Mouse (Mus musculus): ENCODE data around the gene Hoxd3. TPM values are rescaled to one million over a fixed set of nuclear protein-coding genes. Genes with fewer than 3 reads are reported as not detected.

Hoxd3 gene
- polyA plus RNA-seq, 1 experiment from 2014 or later: not detected

GRCm38 (mm10) chr2:74685059-74685603 is 26.6 kb upstream of the Hoxd3 start:
- WGBS: 7% methylated on average over 4 of the region's 4 CpGs
- peaks cover 15% of the 10 kb centered on the region for H3K4me1 ChIP-seq (replicated peaks; ENCODE audit: control insufficient read depth, insufficient read depth, low read length)
- no peaks in the 10 kb centered on the region for H3K36me3 ChIP-seq (ENCODE audit: control insufficient read depth, insufficient read depth)

DNA sequence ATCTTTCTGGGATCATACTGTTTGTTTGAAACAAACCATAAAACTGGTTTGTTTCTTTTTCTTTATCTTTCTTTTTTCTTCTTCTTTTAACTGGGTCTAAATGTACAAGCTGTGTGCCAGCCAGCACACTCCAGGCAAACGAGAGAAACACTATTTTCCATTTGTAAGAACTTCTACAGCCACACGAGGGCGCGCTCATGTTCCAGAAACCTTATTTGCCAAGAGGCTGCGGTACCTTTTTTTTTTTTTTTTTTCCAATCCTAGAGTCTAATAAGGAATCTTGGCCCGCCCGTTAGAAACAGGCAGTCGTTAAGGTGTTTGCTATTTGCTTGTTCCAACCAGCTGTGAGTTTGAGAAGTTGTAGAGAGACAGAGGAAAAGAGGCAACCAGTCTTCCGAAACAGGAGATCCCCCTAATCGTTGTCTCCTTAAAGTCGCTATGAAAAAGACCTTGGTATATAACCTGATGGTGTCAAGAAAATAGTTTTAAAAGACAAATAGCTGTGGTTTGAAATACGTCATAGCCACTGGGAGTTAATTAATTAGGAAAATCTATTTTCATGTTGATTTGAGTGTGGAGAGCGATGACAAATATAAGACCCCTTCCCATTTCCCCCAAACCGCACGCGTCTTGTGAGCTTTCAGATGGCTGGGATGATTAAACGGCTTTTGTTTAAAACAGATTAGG is 25.3 kb upstream of the Hoxd3 start:
- no peak overlapping the region for H3K4me3 ChIP-seq (replicated peaks; ENCODE audit: low read length)
- WGBS: 7% methylated on average over 17 of the region's 17 CpGs
- H3K4me2 ChIP-seq (ENCODE audit: low read length): no peak overlapping the region
- peaks cover 78% of the 10 kb centered on the region for H3K27me3 ChIP-seq (replicated peaks; ENCODE audit: control insufficient read depth, insufficient read depth, low read length)
- no peak overlapping the region for H3K27ac ChIP-seq (ENCODE audit: low read length)
- no peak for ATAC-seq
- H3K9me3 ChIP-seq (ENCODE audit: control insufficient read depth, low read length): no peaks in the 10 kb centered on the region
- H3K36me3 ChIP-seq (ENCODE audit: control insufficient read depth, insufficient read depth): no peaks in the 10 kb centered on the region
- peaks cover 15% of the 10 kb centered on the region for H3K4me1 ChIP-seq (replicated peaks; ENCODE audit: control insufficient read depth, insufficient read depth, low read length)
- H3K9ac ChIP-seq (replicated peaks; ENCODE audit: low read depth, low read length): no peak overlapping the region

More at GRCm38 (mm10) chr2:74685059-74685603, 26.6 kb upstream of the Hoxd3 start:
- Histone ChIP-seq H3K4me3 (replicated peaks; ENCODE audit: low read length) (no peak overlapping the region), H3K4me2 (ENCODE audit: low read length) (no peak overlapping the region), H3K27me3 (replicated peaks; ENCODE audit: control insufficient read depth, insufficient read depth, low read length) (peaks cover 86% of the 10 kb centered on the region), H3K9ac (replicated peaks; ENCODE audit: low read depth, low read length) (no peak overlapping the region), H3K27ac (ENCODE audit: low read length) (no peak overlapping the region), H3K9me3 (ENCODE audit: control insufficient read depth, low read length) (no peaks in the 10 kb centered on the region)
- ATAC-seq: no peak

DNA sequence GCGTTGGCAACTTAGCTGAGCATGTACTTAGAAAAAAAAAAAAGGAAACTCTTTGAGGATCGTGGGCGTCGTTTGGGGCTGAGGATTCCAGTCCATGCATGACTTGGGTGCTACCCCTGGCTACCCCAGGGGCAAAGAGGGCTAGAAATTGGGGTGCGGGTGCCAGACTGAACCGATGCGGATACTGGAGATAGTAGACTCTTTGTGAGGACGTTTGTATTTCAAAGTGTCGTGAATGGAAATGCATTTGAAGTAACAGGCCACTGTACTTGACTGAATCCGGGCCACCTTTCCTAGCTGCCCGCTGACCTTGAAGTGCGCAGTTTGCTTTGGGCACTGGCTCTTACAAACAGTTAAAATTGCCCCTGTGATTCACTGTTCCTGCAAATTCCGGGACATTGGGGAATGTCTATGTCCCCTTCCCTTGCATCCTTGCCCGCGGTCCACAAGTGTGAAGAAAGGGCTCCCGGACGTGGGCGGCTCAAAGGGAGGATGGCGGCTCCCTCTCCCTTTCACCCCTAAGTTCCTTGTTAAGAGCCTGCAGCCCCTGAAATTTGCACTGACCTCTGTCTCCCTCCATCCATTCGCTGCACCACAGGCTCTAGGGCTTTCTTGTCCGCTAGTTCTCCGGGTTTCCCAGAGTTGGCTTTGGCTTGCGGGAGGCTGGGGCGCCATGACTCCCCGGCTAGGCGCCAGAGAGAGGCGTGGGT is 24.6 kb upstream of the Hoxd3 start:
- no peak for ATAC-seq
- WGBS: 2% methylated on average over 27 of the region's 27 CpGs
- H3K4me3 ChIP-seq (replicated peaks; ENCODE audit: low read length): no peak overlapping the region

DNA sequence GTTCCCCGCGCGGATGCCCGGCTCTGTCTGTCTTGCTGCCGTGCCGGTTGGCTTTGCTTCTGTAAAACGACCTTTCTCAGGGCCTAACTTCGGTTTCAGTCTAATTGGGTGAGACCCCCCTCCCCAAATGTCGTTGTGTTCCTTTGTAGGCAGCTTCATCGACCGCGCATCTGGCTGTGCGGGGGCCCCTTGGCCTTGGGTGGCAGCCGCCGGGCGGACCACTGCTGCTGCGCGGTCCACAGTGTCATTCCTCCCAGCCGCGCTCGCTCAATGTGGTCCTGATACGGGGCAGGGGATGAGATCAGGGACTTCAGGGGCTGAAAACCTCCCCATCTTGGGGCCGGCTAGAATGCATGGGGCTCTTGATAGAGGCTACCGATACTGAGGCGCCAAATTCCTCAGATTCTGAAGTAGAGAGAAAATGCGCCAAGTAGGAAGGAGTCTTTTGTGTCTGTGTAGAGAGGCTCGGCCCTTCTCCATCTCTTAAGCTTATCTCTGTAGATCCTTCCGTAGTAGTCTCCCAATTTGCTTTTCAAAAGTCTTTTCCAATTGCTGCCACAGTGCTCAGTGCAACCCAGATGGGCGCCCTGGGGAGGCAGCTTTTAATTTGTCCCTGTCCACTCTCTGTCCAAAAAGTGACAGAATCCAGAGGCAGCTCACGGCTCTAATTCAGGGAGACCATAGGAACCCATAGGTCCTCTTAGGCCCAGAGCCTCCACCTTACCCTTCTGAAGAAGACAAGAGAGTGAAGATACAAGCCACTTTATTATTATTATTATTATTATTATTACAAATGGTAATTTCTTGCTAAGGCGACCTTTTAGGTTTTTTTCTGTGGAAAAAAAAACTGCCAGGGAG is 23.8 kb upstream of the Hoxd3 start:
- H3K9ac ChIP-seq (replicated peaks; ENCODE audit: low read depth, low read length): no peak overlapping the region
- H3K27me3 ChIP-seq (replicated peaks; ENCODE audit: control insufficient read depth, insufficient read depth, low read length): peaks cover 78% of the 10 kb centered on the region
- no peak overlapping the region for H3K4me3 ChIP-seq (replicated peaks; ENCODE audit: low read length)
- no peaks in the 10 kb centered on the region for H3K9me3 ChIP-seq (ENCODE audit: control insufficient read depth, low read length)
- no peaks in the 10 kb centered on the region for H3K36me3 ChIP-seq (ENCODE audit: control insufficient read depth, insufficient read depth)
- no peak for ATAC-seq
- H3K27ac ChIP-seq (ENCODE audit: low read length): no peak overlapping the region
- no peak overlapping the region for H3K4me2 ChIP-seq (ENCODE audit: low read length)
- WGBS: under 1% methylated on average over 31 of the region's 31 CpGs
- peaks cover 3% of the 10 kb centered on the region for H3K4me1 ChIP-seq (replicated peaks; ENCODE audit: control insufficient read depth, insufficient read depth, low read length)

More for the DNA sequence above, 24.6 kb upstream of the Hoxd3 start:
- peaks cover 78% of the 10 kb centered on the region for H3K27me3 ChIP-seq (replicated peaks; ENCODE audit: control insufficient read depth, insufficient read depth, low read length)
- H3K9me3 ChIP-seq (ENCODE audit: control insufficient read depth, low read length): no peaks in the 10 kb centered on the region
- H3K4me1 ChIP-seq (replicated peaks; ENCODE audit: control insufficient read depth, insufficient read depth, low read length): peaks cover 11% of the 10 kb centered on the region
- no peak overlapping the region for H3K4me2 ChIP-seq (ENCODE audit: low read length)
- no peak overlapping the region for H3K9ac ChIP-seq (replicated peaks; ENCODE audit: low read depth, low read length)
- no peak overlapping the region for H3K27ac ChIP-seq (ENCODE audit: low read length)
- no peaks in the 10 kb centered on the region for H3K36me3 ChIP-seq (ENCODE audit: control insufficient read depth, insufficient read depth)

DNA sequence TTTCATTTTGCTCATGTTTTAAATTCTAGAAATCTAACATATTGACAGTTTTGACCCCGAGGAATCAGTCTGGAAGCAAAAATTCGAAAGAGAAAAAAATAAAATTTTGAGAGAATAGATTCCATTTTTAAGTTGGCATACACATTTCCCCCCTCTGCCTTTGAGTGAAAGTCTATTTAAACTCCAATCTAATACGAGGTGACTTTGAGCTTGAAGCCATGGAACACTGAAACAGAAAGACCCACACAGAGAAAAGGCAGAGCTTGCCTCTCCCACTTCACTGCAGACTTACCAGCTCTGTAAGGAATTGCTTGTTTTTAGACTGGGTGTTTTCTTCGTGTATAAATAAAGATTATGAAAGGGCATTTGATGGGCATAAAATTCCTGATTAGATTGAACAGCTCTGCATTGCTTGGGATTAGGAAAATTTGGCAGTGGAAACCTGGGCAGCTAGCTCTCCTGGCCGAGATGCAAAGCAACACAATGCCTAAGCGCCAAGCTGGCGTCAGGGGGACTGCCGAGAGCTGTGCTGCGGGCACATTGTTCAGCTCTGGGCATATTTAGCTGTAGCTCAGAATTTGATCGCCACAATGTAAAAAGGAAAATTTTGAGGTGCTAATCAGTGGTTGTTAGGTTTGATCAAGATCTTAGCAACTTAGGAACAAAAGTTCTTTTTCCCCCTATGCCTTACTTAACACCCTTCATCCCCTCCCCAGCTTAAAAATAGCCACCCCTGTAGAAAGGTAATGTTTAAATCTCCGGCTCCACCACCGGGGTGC is 22.7 kb upstream of the Hoxd3 start:
- WGBS: 2% methylated on average over 12 of the region's 12 CpGs
- H3K4me3 ChIP-seq (replicated peaks; ENCODE audit: low read length): no peak overlapping the region

DNA sequence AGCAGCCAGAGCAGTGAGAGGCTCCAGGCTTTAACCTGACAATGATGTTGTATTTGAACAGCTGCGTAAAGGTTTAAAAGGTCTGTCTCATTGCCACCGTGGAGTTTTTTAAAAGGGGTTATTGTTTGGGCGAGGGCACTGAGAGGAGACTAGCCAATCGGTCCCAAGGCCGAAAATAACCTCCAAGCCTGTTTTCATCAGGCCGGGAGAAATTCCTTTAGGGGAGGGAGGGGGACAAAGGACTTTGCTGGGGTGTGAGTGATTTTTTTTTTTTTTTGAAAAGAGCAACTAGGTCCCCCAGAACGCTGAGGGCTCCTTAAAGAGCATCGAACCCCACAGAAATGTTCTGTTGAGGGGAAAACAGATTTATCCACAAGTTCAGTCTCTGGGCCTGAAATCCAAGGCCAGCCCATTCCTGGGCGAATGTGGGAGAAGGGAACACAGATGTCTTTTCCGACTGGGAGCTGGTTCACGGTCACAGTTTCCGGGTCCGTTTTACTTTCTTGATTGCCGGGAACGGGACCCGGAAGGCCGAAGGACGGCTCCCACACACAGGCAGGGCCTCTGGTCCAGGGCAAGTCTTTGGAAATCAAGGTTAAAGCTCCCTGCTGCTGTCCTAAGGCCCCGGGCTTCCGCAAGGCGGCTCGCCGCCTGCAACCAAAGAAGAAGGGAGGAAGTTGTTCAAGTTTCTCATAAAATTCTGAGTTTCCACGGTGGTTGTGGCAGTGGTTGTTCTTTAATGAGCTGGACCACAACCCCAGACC is 22.0 kb upstream of the Hoxd3 start:
- Histone ChIP-seq H3K4me1 (replicated peaks; ENCODE audit: control insufficient read depth, insufficient read depth, low read length) (0 out of 2 replicates have a peak, but pooled peaks cover 2% of the 10 kb centered on the region), H3K9ac (replicated peaks; ENCODE audit: low read depth, low read length) (no peak overlapping the region), H3K4me3 (replicated peaks; ENCODE audit: low read length) (no peak overlapping the region), H3K27me3 (replicated peaks; ENCODE audit: control insufficient read depth, insufficient read depth, low read length) (peaks cover 80% of the 10 kb centered on the region), H3K4me2 (ENCODE audit: low read length) (no peak overlapping the region), H3K27ac (ENCODE audit: low read length) (no peak overlapping the region), H3K36me3 (ENCODE audit: control insufficient read depth, insufficient read depth) (no peaks in the 10 kb centered on the region), H3K9me3 (ENCODE audit: control insufficient read depth, low read length) (no peaks in the 10 kb centered on the region)
- under 1% methylated on average over 24 of the region's 24 CpGs for WGBS
- ATAC-seq: no peak

More for the DNA sequence above, 22.7 kb upstream of the Hoxd3 start:
- ATAC-seq: no peak
- Histone ChIP-seq H3K9ac (replicated peaks; ENCODE audit: low read depth, low read length) (no peak overlapping the region), H3K27ac (ENCODE audit: low read length) (no peak overlapping the region), H3K36me3 (ENCODE audit: control insufficient read depth, insufficient read depth) (no peaks in the 10 kb centered on the region), H3K27me3 (replicated peaks; ENCODE audit: control insufficient read depth, insufficient read depth, low read length) (peaks cover 79% of the 10 kb centered on the region), H3K9me3 (ENCODE audit: control insufficient read depth, low read length) (no peaks in the 10 kb centered on the region), H3K4me1 (replicated peaks; ENCODE audit: control insufficient read depth, insufficient read depth, low read length) (0 out of 2 replicates have a peak, but pooled peaks cover 2% of the 10 kb centered on the region), H3K4me2 (ENCODE audit: low read length) (no peak overlapping the region)

GRCm38 (mm10) chr2:74690338-74690716 is 21.4 kb upstream of the Hoxd3 start:
- WGBS: 8% methylated on average over 8 of the region's 8 CpGs
- Histone ChIP-seq H3K9me3 (ENCODE audit: control insufficient read depth, low read length) (no peaks in the 10 kb centered on the region), H3K9ac (replicated peaks; ENCODE audit: low read depth, low read length) (no peak overlapping the region), H3K27ac (ENCODE audit: low read length) (no peak overlapping the region), H3K4me1 (replicated peaks; ENCODE audit: control insufficient read depth, insufficient read depth, low read length) (0 out of 2 replicates have a peak, but pooled peaks cover 2% of the 10 kb centered on the region), H3K4me2 (ENCODE audit: low read length) (no peak overlapping the region), H3K27me3 (replicated peaks; ENCODE audit: control insufficient read depth, insufficient read depth, low read length) (peaks cover 80% of the 10 kb centered on the region), H3K36me3 (ENCODE audit: control insufficient read depth, insufficient read depth) (no peaks in the 10 kb centered on the region), H3K4me3 (replicated peaks; ENCODE audit: low read length) (no peak overlapping the region)
- ATAC-seq: no peak

Data from forebrain, embryonic 16.5 days (tissue).